Mouse (Mus musculus) heart, embryonic 14.5 days (tissue): ENCODE results near the gene Col13a1. TPM values are rescaled to one million over a fixed set of nuclear protein-coding genes. Genes with fewer than 3 reads are reported as not detected.
A peak's percentile ranks its signal among the peaks of the same experiment; 100 is the strongest.

Experiments used
- ATAC-seq: fragments of 200-750 bp; cut with Nextera tagmentation; 2 replicates; pipeline ENCODE4 v1.8.0; 2017; ENCODE audit warnings: low read depth, moderate TSS enrichment; ENCODE audit not compliant: insufficient number of reproducible peaks, insufficient read depth, low FRiP score
- H3K27ac ChIP-seq, 2 experiments: fragments of 200-500 bp in 1 of 2; fragments of 300-500 bp in 1 of 2; sonication (generic) in 1 of 2; replicated peaks in 1 of 2; 2 replicates each; pipeline ENCODE4 v1.5.1; 2012 to 2014; ENCODE audit warnings: low read depth in 2 of 2, low read length in 2 of 2, control low read depth in 1 of 2, mild to moderate bottlenecking in 1 of 2, mixed read lengths in 1 of 2; ENCODE audit not compliant: control insufficient read depth in 1 of 2, insufficient read depth in 1 of 2
- H3K27me3 ChIP-seq: fragments of 300-500 bp; sonication (generic); 2 replicates; pipeline ENCODE4 v1.6.1; 2014; ENCODE audit warnings: mild to moderate bottlenecking, low read length, control low read depth; ENCODE audit not compliant: control insufficient read depth, insufficient read depth
- H3K36me3 ChIP-seq: fragments of 300-500 bp; sonication (generic); 2 replicates; pipeline ENCODE4 v1.6.1; 2014; ENCODE audit warnings: mild to moderate bottlenecking, control low read depth, low read length, mixed read lengths; ENCODE audit not compliant: control insufficient read depth, insufficient read depth
- H3K4me1 ChIP-seq, 2 experiments: fragments of 200-500 bp in 1 of 2; fragments of 300-500 bp in 1 of 2; sonication (generic) in 1 of 2; 2 replicates each; pipeline ENCODE4 v1.6.1; 2012 to 2014; ENCODE audit warnings: low read length in 2 of 2, control low read depth in 1 of 2, mixed read lengths in 1 of 2; ENCODE audit not compliant: control insufficient read depth in 2 of 2, insufficient read depth in 2 of 2
- H3K4me2 ChIP-seq: fragments of 300-500 bp; sonication (generic); 2 replicates; pipeline ENCODE4 v1.6.1; 2014; ENCODE audit warnings: mild to moderate bottlenecking, low read length
- H3K4me3 ChIP-seq, 2 experiments: fragments of 200-500 bp in 1 of 2; fragments of 300-500 bp in 1 of 2; sonication (generic) in 1 of 2; 2 replicates each; pipeline ENCODE4 v1.5.1; 2012 to 2014; ENCODE audit warnings: low read length in 2 of 2, mild to moderate bottlenecking in 2 of 2, control low read depth in 1 of 2, low read depth in 1 of 2, moderate library complexity in 1 of 2; ENCODE audit not compliant: control insufficient read depth in 1 of 2, insufficient read depth in 1 of 2
- H3K9ac ChIP-seq: fragments of 300-500 bp; sonication (generic); 2 replicates; pipeline ENCODE4 v1.6.1; 2014; ENCODE audit warnings: mild to moderate bottlenecking, low read length
- H3K9me3 ChIP-seq: fragments of 300-500 bp; sonication (generic); 2 replicates; pipeline ENCODE4 v1.6.1; 2016; ENCODE audit warnings: low read length, control low read depth; ENCODE audit not compliant: control insufficient read depth
- WGBS: fragments of 180-500 bp; shearing (Covaris S2); extraction: QIAGEN DNeasy Blood & Tissue Kit; methylation state at CpG from one replicate; pipeline ENCODE4 v1.1.7; 2014; 5-methylcytosine and 5-hydroxymethylcytosine counted together
- polyA plus RNA-seq: library from polyadenylated mRNA; unstranded; fragments of >200 nt; fragmentation: Nextera tagmentation; extraction: Ambion mirVana; gene quantifications from 2 replicates; pipeline ENCODE4 v1.2.1, GENCODE M21; 2014

Col13a1 gene
- polyA plus RNA-seq = 6.3 and 9.5 TPM in 2 replicates

DNA sequence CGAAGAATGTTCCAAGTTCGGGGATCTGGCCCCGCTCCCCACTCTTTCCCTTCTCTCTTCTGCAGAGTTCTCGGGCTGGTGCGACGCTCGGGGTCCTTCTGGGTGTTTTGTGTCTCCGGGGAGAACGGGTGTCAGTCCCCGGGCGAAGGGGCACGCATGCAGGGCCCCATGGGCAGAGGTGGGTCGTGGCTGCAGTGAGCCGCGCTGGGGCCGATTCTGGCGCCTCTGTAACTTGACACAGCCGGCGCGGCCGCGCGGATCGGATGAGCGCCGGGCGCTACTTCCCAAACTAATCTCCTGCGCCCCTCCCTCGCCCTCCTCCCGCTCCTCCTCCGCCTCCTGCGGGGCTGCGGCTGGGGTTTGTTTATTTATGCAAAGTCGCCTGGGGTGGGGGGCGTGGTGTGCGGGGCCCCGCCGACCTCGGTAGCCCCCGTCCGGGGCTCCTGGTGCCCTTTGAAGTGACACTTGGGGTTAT is at the start of gene Col13a1:
TSS of gene Col13a1 (minus strand) at position 243 of the 475 bp plus-strand sequence.
- 1% methylated on average over 37 of the region's 41 CpGs for WGBS
- no peaks in the 10 kb centered on the region for H3K9me3 ChIP-seq
- ATAC-seq = no peak

DNA sequence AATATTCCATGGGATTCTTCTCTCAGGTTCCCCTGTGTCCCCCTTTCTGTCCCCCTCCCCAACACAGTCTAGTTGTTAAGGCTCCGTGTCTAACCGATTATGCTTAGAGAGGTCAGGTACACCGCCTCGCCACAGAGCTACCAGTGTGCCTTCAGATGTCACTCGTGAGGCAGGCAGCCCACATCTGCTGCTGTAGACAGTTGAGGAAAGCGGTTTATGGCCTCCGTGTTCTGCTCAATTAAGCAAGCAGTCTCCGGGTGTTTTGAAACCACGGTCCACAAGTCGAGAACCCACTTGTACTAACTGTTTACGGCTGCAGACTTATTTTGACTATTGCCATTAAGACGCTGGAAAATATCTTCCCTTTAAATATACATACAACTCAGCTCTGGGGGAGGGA is 48.8 kb upstream of the Col13a1 start:
- ATAC-seq = no peak
- H3K27me3 ChIP-seq = no peaks in the 10 kb centered on the region
- no peak overlapping the region for H3K27ac ChIP-seq
- no peak overlapping the region for H3K4me2 ChIP-seq
- H3K9ac ChIP-seq = no peak overlapping the region
- 82% methylated on average over 12 of the region's 12 CpGs for WGBS
- no peaks in the 10 kb centered on the region for H3K9me3 ChIP-seq
- no peak overlapping the region for H3K4me3 ChIP-seq
- H3K36me3 ChIP-seq = no peaks in the 10 kb centered on the region
- peaks cover 11 to 18% of the 10 kb centered on the region in 2 experiments for H3K4me1 ChIP-seq

More for the DNA sequence above, at the start of gene Col13a1:
- Histone ChIP-seq H3K36me3 (no peaks in the 10 kb centered on the region), H3K4me2 (peak within 1 kb of the TSS; percentile 98), H3K27ac (0 out of 4 replicates have a peak within 1 kb of the TSS, but pooled peaks of 1 of the 2 experiments have one; percentile 21), H3K4me3 (peak within 1 kb of the TSS; percentile 59 to 60), H3K27me3 (peaks cover 23% of the 10 kb centered on the region), H3K9ac (peak within 1 kb of the TSS; percentile 76), H3K4me1 (peaks cover 4 to 27% of the 10 kb centered on the region in 2 experiments; a peak in 3 of 4 replicates)

- peak; percentile 57 for ATAC-seq
- Histone ChIP-seq H3K9me3 (no peaks in the 10 kb centered on the region), H3K4me2 (no peak overlapping the region), H3K4me1 (peaks cover 11 to 18% of the 10 kb centered on the region in 2 experiments), H3K4me3 (no peak overlapping the region), H3K27me3 (no peaks in the 10 kb centered on the region), H3K36me3 (no peaks in the 10 kb centered on the region), H3K27ac (no peak overlapping the region; a peak in 1 of 4 replicates), H3K9ac (no peak overlapping the region)
- WGBS = 42% methylated on average over 19 of the region's 19 CpGs
Measured at GRCm38 (mm10) chr10:62023821-62024551, 45.1 kb upstream of the Col13a1 start.

DNA sequence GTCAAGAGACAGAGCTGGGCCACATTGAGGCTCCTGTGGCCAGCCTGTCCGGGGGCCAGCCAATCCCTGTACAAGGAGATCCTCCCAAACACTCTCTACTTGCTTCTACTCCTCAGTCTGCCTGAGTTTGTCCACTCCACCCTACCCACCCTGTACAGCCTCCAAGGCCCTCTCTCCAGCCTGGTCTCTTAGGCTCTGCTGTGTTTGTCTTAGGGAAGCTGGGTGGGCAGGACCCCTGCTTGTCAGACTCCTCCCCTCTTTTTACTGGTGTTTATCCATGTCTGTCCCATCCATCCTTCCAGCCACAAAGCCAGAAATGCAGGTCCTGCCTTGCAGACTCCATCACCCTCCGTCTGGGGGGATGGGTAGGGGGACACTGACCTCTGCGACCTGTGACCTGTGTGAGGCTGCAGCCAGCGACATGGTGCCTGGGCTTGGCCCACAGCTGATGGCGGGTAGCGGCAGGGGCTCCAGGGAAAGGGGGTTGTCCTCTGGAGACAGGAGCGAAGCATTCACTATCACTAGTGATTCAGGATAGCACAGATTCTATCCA is 41.2 kb upstream of the Col13a1 start:
- Histone ChIP-seq H3K4me2 (no peak overlapping the region), H3K4me3 (no peak overlapping the region), H3K9ac (no peak overlapping the region), H3K4me1 (peaks cover 11 to 18% of the 10 kb centered on the region in 2 experiments), H3K27ac (no peak overlapping the region), H3K36me3 (no peaks in the 10 kb centered on the region), H3K27me3 (no peaks in the 10 kb centered on the region), H3K9me3 (no peaks in the 10 kb centered on the region)
- ATAC-seq = no peak
- WGBS = 29% methylated on average over 6 of the region's 7 CpGs

DNA sequence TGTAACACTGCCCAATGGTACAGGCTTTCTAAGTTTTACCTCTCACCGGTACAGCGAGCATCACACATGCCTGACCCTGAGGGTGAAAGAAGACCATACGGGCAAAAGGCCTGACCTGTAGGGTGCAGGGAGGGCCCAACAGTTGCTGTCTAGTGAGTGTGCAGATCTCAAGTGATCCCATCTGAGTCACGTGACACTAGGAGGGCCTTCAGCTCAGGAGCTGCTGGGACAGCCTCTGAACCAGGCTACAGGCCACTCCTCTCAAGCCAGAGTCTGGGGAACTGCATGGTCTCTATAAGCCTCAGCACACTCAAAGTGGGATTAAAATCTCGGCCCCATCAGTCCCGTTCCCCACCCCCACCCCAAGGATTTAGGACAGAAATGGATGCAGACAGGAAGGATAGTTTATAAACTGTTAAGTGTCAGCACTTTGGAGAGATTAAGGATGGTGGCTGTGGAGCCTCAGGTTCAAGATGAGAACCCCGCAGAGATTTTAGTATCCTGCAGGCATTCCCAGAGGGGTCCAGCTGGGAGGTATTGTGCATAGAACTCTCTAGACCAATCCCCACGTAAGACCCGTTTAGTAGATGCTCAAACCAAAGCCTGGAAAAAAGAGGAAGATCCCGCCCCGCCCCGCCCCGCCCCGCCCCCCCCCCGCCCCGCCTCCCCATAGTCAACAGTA is 40.6 kb upstream of the Col13a1 start:
- no peak overlapping the region for H3K27ac ChIP-seq
- no peak overlapping the region for H3K4me2 ChIP-seq
- H3K9ac ChIP-seq = no peak overlapping the region
- H3K9me3 ChIP-seq = no peaks in the 10 kb centered on the region
- WGBS = 27% methylated on average over 14 of the region's 16 CpGs
- no peaks in the 10 kb centered on the region for H3K27me3 ChIP-seq
- H3K4me1 ChIP-seq = peaks cover 7 to 13% of the 10 kb centered on the region in 2 experiments
- no peaks in the 10 kb centered on the region for H3K36me3 ChIP-seq
- ATAC-seq = no peak
- no peak overlapping the region for H3K4me3 ChIP-seq

GRCm38 (mm10) chr10:62016947-62017346 is 38.0 kb upstream of the Col13a1 start:
- Histone ChIP-seq H3K9ac (no peak overlapping the region), H3K4me2 (no peak overlapping the region), H3K36me3 (no peaks in the 10 kb centered on the region), H3K9me3 (no peaks in the 10 kb centered on the region), H3K4me3 (no peak overlapping the region), H3K27me3 (no peaks in the 10 kb centered on the region), H3K27ac (no peak overlapping the region), H3K4me1 (no peaks in the 10 kb centered on the region)
- ATAC-seq = no peak
- WGBS = 55% methylated on average over 6 of the region's 6 CpGs

GRCm38 (mm10) chr10:62013190-62013589 is 34.3 kb upstream of the Col13a1 start:
- no peak overlapping the region for H3K4me2 ChIP-seq
- no peaks in the 10 kb centered on the region for H3K36me3 ChIP-seq
- ATAC-seq = no peak
- no peak overlapping the region for H3K27ac ChIP-seq
- H3K9ac ChIP-seq = no peak overlapping the region
- no peaks in the 10 kb centered on the region for H3K4me1 ChIP-seq
- 78% methylated on average over 5 of the region's 5 CpGs for WGBS
- H3K9me3 ChIP-seq = no peaks in the 10 kb centered on the region
- H3K4me3 ChIP-seq = no peak overlapping the region
- no peaks in the 10 kb centered on the region for H3K27me3 ChIP-seq
